Mouse (Mus musculus) heart, adult 8-10 months (tissue): ENCODE measurements at regions not wholly inside any gene's neighbourhood (a gene's known extent, or its start where the extent isn't known, plus 50 kb on each side); places are given as distances from the start of the nearest gene placed in this dataset.
"Not testable (repeated sequence)": the region's sequence is repeated elsewhere in the genome, so short reads cannot be mapped to it uniquely, and the experiment has no call there.

Experiments
- DNase-seq: peaks from one replicate; pipeline ENCODE4 v3.0.0; 2022; ENCODE audit warnings: low spot score

DNA sequence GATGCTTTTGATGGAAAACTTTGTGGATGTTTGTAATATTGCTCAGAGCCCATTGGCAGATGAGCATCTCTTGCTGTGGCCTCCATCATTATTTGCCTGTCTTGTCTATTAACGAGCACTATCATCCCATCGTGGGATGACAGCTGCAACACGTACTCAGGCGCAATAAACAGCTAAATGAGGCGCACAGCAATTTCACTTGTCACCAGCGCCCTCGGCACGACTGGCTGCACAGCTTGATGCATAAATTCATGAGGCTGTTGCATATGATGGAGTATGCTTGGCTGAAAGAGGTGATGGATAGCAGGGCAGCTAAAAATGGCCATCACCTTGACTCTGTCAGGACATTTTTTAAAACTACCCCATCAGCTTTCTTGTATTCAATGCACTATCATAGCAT, 853.1 kb upstream of the Pou3f2 start:
- no peak for DNase-seq

DNA sequence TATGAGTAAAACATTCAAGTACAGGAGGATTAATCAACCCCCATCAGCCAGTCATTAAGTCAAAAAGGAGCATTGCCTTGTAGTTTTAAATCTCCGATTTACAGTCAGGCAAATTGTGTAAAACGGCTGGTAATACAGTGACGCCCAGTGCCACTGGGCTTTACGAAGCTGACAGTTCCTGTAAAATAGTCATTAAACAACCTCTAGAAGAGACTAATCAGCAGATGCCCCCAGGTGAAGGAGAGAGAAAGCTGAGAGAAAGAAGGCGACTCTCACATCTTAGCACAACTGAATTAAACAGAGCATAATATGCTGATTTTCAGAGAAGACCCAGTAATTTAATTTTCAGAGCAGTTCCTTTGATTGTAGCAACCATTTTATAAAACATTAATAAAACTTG, 850.3 kb upstream of the Pou3f2 start:
- DNase-seq = no peak

DNA sequence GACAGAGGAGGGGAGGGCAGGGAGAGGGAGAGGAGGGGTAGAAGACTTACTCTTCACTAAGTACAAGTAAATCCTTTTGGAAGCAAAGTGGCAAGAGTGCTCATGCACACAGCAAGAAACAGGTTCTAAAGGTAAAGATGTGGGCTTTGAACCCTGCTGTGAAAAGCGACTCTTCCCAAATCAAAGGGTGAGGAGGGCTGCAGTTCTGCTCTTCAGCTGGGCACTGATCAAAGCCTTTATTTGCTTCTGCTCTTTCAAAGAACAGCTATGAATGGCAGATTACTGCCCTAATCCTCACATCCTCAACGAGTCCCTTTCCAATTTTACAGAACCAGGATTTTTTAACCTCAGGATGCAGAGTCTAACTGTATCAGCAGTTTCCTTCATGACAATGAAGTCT, 812.5 kb upstream of the Pou3f2 start:
- no peak for DNase-seq

DNA sequence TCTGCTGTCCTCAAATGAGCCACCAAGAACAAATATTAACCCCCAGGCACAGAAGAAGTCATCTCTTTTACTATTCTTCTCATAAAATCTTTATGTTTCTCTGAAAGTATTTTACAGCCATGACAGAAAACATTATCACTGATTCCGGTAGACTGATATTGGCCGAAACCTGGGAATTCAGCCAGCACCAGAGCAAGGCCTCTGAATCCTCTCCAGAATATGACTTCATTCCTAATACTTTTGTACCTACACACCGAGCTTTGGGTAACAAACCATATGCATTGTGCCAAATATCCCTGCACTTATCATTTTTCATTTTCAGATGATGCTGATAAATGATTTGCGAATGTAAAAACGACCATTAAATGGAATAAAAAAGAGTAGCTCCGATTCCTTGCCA, 791.9 kb upstream of the Pou3f2 start:
- no peak for DNase-seq

DNA sequence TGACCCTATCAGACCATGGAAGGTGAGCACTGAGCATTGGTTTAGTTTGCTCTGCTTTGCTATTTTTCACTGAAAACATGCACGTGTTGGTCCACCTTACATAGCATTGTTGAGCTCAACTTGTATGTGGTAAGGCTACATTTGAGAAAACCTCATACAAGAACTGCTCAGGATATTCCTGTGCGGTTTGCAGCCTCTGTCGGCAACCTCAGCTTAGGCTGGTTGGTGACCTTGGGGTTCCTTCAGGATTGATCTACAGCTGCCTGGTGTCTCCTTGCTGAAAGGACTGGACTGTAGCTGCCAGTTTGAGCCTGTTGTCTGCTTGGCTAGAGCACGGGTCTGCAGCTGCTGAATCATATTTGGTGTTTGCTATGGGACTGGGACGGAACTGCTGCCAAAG, 787.0 kb upstream of the Pou3f2 start:
- DNase-seq = no peak

DNA sequence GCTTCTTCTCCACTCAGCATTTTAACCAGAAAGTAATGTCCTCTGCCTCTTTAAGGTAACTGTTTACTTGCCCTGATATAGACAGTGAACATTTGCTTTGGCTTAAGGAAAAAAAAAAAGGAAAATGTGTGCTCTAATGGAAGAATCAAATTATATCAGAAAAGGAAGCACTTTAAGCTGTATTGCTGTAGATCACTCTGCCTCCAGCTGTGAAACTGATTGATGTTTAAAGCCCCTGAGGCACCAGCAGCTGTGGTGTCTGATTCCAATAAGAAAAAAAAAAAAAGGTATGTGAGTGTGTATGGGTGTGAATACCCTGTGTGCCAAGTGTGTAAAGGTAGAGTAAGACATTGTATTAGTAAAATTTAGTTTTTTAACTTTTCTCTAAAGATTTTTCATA, 783.8 kb upstream of the Pou3f2 start:
- DNase-seq = no peak

DNA sequence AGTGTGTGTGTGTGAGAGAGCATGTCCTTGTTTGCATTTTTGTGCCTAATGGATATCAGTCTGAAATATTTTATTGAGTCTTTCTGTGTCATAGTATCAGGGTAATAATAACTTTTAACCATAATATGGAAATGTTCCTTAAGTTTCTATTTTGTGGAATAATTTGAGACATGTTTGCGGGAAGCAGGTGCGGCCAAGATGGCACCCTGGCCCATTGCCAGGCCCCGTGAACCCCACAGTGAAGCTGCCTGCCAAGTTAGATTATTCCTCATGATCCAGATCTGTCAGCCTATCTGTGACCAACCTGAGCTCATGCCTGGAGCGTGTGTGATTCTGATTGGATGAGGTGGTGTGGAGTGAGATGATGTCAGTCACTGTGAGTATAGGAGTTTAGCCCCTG, 772.2 kb upstream of the Pou3f2 start:
- DNase-seq = no peak

DNA sequence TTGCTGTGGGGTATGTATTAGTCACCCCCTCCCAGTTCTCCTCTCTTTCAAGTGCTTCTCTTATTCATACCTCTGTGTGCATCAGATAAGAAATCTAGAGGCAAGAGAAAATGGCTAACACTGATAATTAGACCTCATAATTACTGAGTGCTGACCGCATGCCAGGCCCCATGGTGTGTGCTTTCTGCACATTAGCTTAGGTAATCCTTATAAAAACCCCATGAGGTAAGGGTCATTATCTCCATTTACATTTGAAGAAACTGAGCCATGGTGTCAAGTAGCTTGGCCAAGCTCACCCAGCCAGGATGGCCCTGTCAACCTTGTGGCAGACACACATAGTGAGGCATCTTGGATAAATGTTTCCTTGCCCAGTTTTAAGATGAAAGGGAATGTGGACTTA, 746.8 kb upstream of the Pou3f2 start:
- DNase-seq = no peak

DNA sequence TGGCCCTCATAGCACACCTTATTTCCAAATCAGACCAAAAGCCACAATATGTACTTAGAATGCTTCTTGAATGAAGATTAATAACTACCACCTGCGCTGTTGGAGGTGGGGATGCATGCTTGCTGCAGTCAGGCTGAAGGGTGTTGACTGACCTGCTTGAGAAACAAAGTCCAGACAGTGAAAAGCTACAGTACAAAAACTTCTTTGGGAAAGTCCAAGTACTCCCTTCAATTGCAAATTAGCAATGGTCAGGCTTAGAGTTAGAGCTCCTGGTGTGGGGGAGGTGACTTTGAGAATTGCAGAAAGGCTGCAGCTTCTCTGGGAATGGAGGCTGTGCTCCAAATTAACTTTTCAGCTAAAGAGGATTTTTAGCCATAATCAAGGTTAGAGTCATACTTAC, 706.6 kb upstream of the Pou3f2 start:
- not testable (repeated sequence) for DNase-seq

DNA sequence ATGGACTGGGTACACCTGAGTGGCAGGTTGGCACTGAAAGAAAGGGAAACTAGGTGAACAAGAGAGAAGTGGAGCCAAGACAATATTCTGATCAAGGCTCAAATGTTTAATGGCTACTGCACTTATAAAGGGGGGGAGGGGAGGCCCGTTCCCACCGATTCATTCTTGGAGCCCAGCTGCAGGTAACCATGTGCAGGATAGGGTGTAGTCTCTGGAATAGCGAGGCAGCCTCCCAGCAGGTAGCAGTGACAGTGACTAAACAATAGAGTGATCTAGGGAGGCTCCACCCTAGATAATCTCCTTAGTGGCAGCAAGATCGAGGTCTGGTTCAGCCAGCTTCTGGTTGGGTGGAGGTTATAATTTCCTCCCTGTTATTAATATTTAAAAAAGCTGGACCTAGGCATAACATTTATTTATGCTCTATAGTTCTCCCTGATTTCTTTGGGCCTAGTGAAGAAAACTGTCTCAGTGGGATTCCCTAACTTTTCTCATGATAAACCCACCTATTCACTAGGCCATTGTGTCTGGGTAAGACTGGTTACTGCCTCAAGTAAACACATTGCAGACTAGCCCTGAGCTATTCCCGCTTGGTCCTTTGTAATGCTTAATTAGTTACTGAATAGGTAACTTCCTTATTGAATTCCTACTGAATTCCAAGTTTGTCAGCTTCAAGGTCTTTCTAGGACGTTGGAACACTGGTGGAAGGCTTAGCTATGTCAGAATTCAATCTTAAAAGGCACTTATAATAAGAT, 705.4 kb upstream of the Pou3f2 start:
- DNase-seq = no peak

DNA sequence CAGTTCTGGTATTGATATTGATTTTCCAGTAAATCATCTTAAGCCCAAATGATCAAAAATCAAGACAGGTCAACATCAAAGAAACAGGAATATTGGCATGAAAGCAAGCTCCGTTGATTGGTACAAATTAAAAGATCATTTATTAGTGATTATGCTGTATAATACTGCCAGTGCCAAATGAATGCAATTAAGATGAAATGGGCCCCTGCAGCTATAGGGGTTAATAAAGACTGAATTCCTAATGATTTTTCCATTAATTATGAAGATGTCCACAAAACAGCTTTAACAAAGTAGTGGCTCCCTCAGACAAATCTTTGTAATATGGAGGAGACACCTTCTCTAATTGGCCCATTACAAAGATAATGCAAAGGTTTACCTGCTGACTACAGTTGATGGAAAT, 685.6 kb upstream of the Pou3f2 start:
- DNase-seq = no peak

DNA sequence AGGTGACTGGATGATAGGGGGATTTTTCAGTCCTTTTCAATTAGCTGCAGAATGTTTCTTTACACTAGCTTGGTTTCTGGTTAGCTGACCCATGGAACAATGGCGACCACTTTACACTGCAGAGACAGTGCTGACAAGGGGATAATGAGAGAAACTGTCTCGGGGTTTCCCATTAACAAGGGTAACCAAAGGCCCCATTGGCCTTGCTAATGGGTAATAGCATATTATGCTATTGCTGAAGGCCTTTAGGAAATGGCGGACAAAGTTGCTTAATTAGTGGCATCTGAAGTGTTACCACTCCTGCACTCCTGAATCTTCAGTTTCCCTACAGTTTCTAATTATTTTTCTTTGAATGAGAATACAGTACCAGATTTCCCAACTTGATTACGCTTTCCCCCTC, 685.2 kb upstream of the Pou3f2 start:
- no peak for DNase-seq

DNA sequence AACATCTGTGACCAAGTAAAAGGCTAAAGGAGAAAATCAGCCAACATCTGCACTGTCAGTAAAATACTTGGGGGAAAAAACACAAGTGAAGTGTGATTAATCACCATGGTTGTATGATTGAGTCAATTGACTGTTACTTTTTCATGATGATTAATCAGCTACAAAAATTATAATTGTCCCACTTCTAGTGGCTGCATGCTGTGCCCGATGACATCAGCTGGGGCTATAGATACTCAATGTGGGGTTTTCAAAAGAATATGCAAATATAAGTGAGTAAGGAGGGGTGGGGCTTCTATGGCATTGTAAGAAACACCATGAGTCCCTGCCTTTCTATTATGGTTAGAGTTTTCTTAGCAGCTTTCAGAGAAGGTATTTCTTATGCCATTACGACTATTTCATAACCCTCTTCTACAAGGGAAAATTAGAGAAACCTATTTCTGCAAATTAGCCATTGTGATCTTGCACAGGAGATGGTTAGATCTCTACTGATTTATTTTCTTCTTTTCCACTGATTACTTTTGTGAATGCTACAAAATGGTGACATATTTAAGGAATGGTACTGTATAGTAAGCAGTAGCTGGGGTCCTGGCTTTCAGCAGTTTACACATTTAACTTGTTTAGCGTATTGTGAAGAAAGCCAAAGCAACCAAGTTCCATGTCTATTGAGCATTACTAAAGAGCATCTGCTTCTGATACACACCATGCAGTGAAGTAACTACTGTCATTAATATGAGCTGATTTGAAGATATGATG, 660.1 kb upstream of the Pou3f2 start:
- DNase-seq = no peak

DNA sequence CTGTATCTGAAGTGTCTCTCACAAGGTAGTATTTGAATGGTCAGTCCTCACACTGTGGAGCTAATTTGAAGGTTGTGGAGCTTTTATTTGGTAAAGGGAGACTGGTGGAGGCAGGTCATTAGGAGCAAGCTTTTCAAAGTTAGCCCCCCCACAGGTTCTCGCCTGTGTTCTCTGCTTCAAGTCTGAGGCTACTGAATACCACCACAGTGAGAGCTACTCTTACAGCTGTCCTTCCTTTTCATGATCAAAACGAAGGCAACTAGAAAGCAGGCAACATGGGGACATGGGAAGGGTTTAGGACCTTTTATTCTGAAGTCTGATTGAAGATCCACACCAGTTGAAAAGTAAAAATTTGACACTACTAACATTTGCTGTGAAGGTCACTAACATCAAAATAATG, 645.2 kb upstream of the Pou3f2 start:
- DNase-seq = no peak

DNA sequence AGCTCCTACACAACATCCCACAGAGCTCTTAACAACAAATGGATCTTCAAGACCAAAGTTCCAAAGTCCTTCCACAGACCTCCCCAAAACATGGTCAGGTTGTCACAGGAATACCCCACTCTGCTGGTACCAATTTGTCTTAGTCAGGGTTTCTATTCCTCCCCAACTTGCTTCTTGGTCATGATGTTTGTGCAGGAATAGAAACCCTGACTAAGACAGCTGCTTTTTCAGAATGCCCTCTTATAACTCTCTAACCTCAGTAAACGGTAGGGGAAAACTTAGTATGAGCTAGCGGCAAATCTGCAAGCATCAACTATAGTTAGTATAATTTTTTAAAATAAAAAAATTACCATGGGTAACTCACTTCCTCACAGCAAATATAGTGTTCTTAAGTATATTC, 613.3 kb upstream of the Pou3f2 start:
- DNase-seq = not testable (repeated sequence)

DNA sequence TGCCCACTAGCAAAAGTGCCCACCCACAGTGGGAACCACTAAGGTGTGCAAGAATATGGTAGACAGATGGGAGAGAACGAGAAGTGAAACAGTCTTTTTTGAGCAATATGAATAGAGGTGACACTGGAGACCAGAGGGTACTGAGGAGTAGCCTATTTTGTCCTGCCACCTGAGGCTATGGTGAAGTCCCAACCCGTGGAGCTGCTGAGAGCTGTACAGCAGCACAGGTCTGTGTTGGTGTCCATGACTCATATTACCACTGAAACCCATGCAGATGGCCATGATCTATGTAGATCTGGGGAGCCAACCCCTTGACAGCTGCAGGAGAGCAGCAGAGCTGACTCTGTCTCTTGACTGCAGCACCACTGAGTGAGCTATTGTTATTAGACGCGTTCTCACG, 591.4 kb upstream of the Pou3f2 start:
- DNase-seq = no peak

DNA sequence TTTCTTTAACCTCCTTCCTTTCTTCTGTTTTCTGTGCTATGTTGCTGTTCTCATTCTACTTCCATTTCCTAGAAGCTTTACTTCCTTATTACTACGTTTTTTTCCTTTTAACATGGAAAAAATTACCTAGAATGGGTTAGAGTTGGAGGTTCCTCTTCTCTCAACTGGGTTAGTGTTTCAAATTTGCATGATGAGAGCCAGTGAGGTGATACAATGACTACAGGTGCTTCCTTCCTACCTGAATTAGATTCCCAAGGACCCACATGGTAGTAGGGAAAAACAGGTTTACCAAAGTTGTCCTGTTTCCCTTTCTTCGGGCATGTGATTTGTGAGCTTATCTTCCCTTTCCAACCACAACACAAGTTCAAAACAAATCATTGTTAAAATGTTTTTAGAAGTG, 589.4 kb upstream of the Pou3f2 start:
- no peak for DNase-seq

DNA sequence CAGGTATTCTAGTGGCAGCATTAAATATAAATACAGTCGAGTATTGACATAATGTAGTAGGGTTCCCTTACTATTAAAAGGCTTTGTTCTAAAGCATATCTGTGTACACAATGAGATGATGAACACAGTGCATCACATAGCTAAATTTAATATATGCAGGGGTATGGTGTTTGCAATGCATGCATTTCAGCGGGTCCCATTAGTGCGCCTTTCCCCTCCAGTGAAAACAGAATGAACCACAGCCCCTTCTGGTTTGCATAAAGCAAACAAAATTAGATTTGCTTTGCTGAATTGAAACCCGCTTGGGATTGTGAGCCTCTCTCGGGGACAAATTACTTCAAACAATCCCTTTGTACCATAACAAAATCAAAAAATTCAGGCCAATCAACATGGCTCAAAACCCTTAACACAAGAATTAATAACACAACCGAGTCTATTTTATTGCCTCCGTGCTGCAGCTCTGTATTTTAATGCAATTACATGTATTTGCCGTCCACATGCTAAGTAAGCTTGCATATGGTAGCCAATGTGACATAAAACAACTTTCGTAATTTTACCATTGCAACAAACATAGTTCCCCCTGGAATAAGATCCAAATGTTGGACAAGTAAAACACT, 562.6 kb upstream of the Pou3f2 start:
- no peak for DNase-seq

DNA sequence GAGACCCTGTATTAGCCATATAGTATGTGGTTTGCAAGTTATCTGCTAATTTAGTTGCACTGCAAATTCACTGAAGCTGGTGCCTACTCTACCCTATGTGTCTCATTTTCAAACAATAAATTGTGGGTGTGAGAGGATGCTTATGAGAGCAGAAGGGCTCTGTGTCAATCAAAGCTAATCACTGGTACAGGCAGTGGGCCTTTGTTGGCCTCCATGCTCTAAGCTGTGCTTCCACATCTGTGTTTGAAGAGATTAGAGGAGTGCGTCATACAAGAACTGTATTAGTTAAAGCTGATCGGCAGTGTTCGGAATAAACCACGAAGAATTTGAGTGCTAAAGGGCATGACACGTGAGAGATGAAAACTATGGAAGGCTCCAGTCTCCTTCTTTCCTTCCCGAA, 549.6 kb upstream of the Pou3f2 start:
- DNase-seq = no peak

DNA sequence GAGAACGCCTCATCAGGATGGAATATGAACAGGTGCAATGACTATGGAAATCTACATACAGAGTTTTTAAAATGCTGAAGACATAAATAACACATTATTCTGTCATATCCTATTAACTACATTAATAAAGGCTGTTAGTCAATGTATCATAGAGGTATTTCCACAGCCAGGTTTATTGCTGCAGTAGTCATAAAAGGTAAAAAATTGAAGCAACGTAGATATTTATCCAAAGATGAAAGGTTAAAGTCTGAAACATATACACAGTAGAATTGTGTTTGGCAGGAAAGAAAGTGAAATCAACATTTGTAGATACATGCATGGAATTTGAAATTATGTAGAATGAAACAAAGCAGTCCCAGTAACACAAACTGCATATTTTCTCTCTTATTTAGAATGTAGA, 543.1 kb upstream of the Pou3f2 start:
- DNase-seq = no peak

DNA sequence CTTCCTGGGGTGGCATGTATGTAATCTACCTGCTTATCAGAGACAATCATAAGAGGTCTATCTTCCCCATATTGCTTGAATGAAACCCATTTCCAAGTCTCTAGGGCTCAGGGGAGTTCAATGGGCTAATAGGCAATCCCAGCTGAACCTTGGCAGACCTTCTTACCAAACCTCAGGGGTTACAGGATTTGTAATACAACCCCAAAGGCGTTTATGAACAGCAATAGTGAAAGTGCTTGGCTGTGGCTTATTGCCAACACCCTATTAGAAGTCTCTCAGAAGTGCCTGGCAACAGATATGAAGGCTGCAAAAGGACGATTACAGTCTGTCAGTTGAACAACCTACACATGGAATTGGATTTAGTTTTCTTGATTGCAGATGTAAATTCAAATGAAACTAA, 534.0 kb upstream of the Pou3f2 start:
- DNase-seq = no peak

DNA sequence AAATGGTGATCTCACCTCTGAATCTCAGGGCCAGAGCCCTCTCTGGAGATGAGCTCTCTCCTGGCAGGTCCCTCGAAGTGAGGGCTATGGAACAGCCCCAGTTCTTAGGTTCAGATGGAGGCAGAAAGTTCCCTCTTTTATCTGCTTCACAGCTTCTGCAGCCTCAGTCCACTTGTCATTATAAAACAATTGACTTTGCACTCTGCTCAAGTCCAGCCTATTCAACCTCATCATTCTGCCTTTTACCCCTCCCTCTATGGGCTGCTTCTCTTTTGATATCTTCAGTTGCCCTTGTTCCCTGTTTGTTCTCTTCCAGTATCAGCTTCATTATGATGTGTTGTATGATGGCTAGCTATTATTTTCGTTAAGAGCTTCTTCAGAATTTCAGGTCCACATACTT, 522.2 kb upstream of the Pou3f2 start:
- no peak for DNase-seq

DNA sequence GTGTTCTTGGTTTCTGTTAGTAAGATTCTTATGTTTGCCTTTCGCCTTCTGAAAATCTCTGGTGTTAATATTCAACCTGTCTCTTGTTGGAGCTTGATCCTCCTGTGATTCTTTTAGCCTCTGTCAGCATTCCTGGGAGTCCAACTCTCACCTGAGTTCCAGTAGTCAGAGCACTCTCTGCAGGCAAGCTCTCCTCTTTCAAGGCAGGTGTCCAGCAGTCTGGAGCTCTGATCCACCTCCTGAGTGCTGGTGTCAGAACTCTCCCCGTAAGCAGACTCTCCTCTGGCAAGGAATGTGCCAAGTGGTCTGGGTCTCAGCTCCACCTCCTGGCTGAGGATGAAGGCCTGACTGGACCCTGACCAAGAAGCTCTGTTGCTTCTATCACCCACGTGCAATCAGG, 521.0 kb upstream of the Pou3f2 start:
- not testable (repeated sequence) for DNase-seq
